In the genomic region with DNA sequence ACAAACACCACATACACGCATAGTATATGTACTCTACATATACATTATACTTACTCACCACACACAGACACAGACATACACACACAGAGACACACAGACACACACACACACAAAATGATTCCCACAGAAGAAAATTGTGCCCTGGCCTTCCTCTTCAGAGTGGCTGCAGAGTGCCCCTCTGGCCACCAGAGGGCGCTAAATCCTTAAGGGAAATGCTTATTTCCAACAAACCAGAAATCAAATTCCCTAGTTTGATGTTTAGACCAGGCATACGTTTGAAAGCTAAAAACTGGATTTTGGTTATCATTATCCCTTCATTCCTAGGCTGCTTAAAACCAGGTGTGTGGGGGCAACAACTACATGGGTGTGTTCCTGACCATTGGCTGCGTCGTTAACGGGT, we compare ENCODE assay signal across 8 mouse cellular contexts.
DNase-seq lines count a peak whose midpoint lies in the region; ATAC-seq and TF ChIP-seq lines count a peak whose summit lies in the region.

No protein-coding gene starts in this region.

- H3K36me3 ChIP-seq in intestine, postnatal 0 days (ENCODE audit: control insufficient read depth, insufficient read depth): no peaks in the 10 kb centered on the region
- no peaks in the 10 kb centered on the region for H3K36me3 ChIP-seq in intestine, embryonic 15.5 days
- peaks cover 0 to 10% of the 10 kb centered on the region in 2 experiments; a peak in 2 of 4 replicates for H3K36me3 ChIP-seq in MEL (ENCODE audit: control insufficient read depth in 1 of 2, insufficient read depth in 2 of 2, low read length in 2 of 2)

- intact Hi-C loops in left cerebral cortex, postnatal 25 days (cut with DNase I): loop anchor here (5.0 kb wide), 2 partner anchors 81 to 281 kb away; a partner anchor contains a TSS

- H3K9me3 ChIP-seq in intestine, postnatal 0 days (ENCODE audit: control insufficient read depth): no peaks in the 10 kb centered on the region
- no peaks in the 10 kb centered on the region for H3K9me3 ChIP-seq in intestine, embryonic 15.5 days
- no peaks in the 10 kb centered on the region for H3K9me3 ChIP-seq in MEL (replicated peaks; ENCODE audit: insufficient read depth, low read length)

- no peaks in the 10 kb centered on the region for H3K4me1 ChIP-seq in intestine, postnatal 0 days (replicated peaks; ENCODE audit: control insufficient read depth, insufficient read depth, low read length)
- H3K4me1 ChIP-seq in intestine, embryonic 15.5 days (replicated peaks): 0 out of 2 replicates have a peak, but pooled peaks cover 2% of the 10 kb centered on the region
- H3K4me1 ChIP-seq in MEL (ENCODE audit: control insufficient read depth in 1 of 2, insufficient read depth in 2 of 2, low read length in 2 of 2): peaks cover 0 to 20% of the 10 kb centered on the region in 2 experiments; a peak in 3 of 4 replicates

- TF ChIP-seq EP300 in MEL (IDR thresholded peaks at IDR 0.05; ENCODE audit: low read depth in 1 of 2, low read length in 2 of 2): peak in 1 of 2 experiments; percentile 32; a peak in 1 of 4 replicates

- DNase-seq in MEL (ENCODE audit: low read depth, low spot score): peak; percentile 80
- DNase-seq in cerebellum, adult 9-10 months: peak; percentile 77
- DNase-seq in gastrocnemius, postnatal 4 days (ENCODE audit: low spot score in 2 of 2): peak; percentile 57 to 67
- peak; percentile 72 to 75 for DNase-seq in left cerebral cortex, postnatal 25 days (ENCODE audit: low spot score in 2 of 2)
- DNase-seq in naive thymus-derived CD4-positive, alpha-beta T cell, adult 2 months (ENCODE audit: low read depth): peak; percentile 63
- DNase-seq in thymus, postnatal 10 days (ENCODE audit: low spot score in 2 of 2): peak; percentile 25 to 62

- no peaks in the 10 kb centered on the region for H3K27me3 ChIP-seq in intestine, postnatal 0 days (replicated peaks; ENCODE audit: control insufficient read depth, insufficient read depth, low read length)
- no peaks in the 10 kb centered on the region; the same call in 1 of the 2 replicates for H3K27me3 ChIP-seq in intestine, embryonic 15.5 days (replicated peaks)
- H3K27me3 ChIP-seq in MEL (ENCODE audit: control insufficient read depth in 1 of 2, insufficient read depth in 2 of 2, low read length in 2 of 2): no peaks in the 10 kb centered on the region

- no peak overlapping the region for H3K4me2 ChIP-seq in intestine, postnatal 0 days (replicated peaks; ENCODE audit: low read depth)
- H3K4me2 ChIP-seq in intestine, embryonic 15.5 days (replicated peaks): no peak overlapping the region

- H3K27ac ChIP-seq in intestine, postnatal 0 days (ENCODE audit: low read depth, low read length): no peak overlapping the region
- H3K27ac ChIP-seq in intestine, embryonic 15.5 days: no peak overlapping the region
- peak overlapping the region; percentile 76 for H3K27ac ChIP-seq in MEL (ENCODE audit: control insufficient read depth, low read depth, low read length)

- no peaks in the 10 kb centered on the region for H3K79me2 ChIP-seq in MEL (ENCODE audit: control insufficient read depth, insufficient read depth, low read length, poor library complexity)

- ATAC-seq in intestine, postnatal 0 days: no peak
- ATAC-seq in intestine, embryonic 15.5 days: no peak

- TF ChIP-seq POLR2A in MEL (IDR thresholded peaks at IDR 0.05; ENCODE audit: control insufficient read depth in 1 of 2, insufficient read depth in 1 of 2, low read depth in 1 of 2, low read length in 2 of 2, poor library complexity in 1 of 2): no peak

- WGBS in intestine, postnatal 0 days: 42% methylated on average over 6 of the region's 6 CpGs
- 44% methylated on average over 6 of the region's 6 CpGs for WGBS in intestine, embryonic 15.5 days

- no peak overlapping the region for H3K9ac ChIP-seq in intestine, postnatal 0 days (ENCODE audit: low read depth, low read length)
- no peak overlapping the region for H3K9ac ChIP-seq in intestine, embryonic 15.5 days
- H3K9ac ChIP-seq in MEL (ENCODE audit: control insufficient read depth, low read depth, low read length, poor library complexity, severe bottlenecking): no peak overlapping the region

- no peak overlapping the region for H3K4me3 ChIP-seq in intestine, postnatal 0 days (ENCODE audit: low read depth, low read length)
- no peak overlapping the region for H3K4me3 ChIP-seq in intestine, embryonic 15.5 days (replicated peaks)
- no peak overlapping the region for H3K4me3 ChIP-seq in MEL (ENCODE audit: control insufficient read depth in 1 of 2, insufficient read depth in 1 of 2, low read depth in 2 of 2, low read length in 2 of 2)

- peak; percentile 92 for TF ChIP-seq RAD21 in MEL (IDR thresholded peaks at IDR 0.05; ENCODE audit: low read depth, low read length)

- peak; percentile 97 for TF ChIP-seq CTCF in intestine, postnatal 0 days (IDR thresholded peaks at IDR 0.05; ENCODE audit: low read depth)
- TF ChIP-seq CTCF in MEL (IDR thresholded peaks at IDR 0.05 in 2 of 3, conservative IDR thresholded peaks at IDR 0.05 in 1 of 3; ENCODE audit: control insufficient read depth in 1 of 3, insufficient read depth in 1 of 3, low read depth in 2 of 3, low read length in 3 of 3, poor library complexity in 1 of 3, severe bottlenecking in 1 of 3): peak; percentile 85 to 89 (median 86)

TF ChIP-seq in MEL, 35 proteins besides CTCF, POLR2A, EP300 and RAD21:
- TF ChIP-seq E2F4 (IDR thresholded peaks at IDR 0.05; ENCODE audit: borderline replicate concordance, low read depth, low read length): no peak
- TF ChIP-seq MAFK (IDR thresholded peaks at IDR 0.05; ENCODE audit: borderline replicate concordance, low read depth, low read length): no peak
- no peak for TF ChIP-seq GABPA (IDR thresholded peaks at IDR 0.05; ENCODE audit: low read depth, low read length)
- TF ChIP-seq MYC (IDR thresholded peaks at IDR 0.05; ENCODE audit: low read depth, low read length): no peak
- TF ChIP-seq SIN3A (IDR thresholded peaks at IDR 0.05; ENCODE audit: low read length): no peak
- no peak for TF ChIP-seq MYB (IDR thresholded peaks at IDR 0.05; ENCODE audit: low read depth, low read length)
- TF ChIP-seq BHLHE40 (IDR thresholded peaks at IDR 0.05; ENCODE audit: borderline replicate concordance, low read depth, low read length): no peak
- TF ChIP-seq GATA1 (IDR thresholded peaks at IDR 0.05; ENCODE audit: low read depth, low read length): no peak
- TF ChIP-seq USF2 (IDR thresholded peaks at IDR 0.05; ENCODE audit: borderline replicate concordance in 1 of 2, insufficient read depth in 1 of 2, low read depth in 1 of 2, low read length in 2 of 2): no peak
- TF ChIP-seq NELFE (IDR thresholded peaks at IDR 0.05; ENCODE audit: low read depth, low read length): no peak
- no peak for TF ChIP-seq UBTF (IDR thresholded peaks at IDR 0.05; ENCODE audit: borderline replicate concordance, insufficient read depth, low read depth, low read length)
- TF ChIP-seq MAX (IDR thresholded peaks at IDR 0.05; ENCODE audit: low read length): no peak
- 0 out of 2 replicates have a peak, but pooled peaks have one; percentile 30 for TF ChIP-seq ZNF384 (IDR thresholded peaks at IDR 0.05; ENCODE audit: low read depth, low read length)
- no peak for TF ChIP-seq CHD2 (IDR thresholded peaks at IDR 0.05; ENCODE audit: low read length)
- TF ChIP-seq ZKSCAN1 (IDR thresholded peaks at IDR 0.05; ENCODE audit: low read depth, low read length): no peak
- TF ChIP-seq MXI1 (IDR thresholded peaks at IDR 0.05; ENCODE audit: low read depth, low read length): no peak
- TF ChIP-seq MEF2A (IDR thresholded peaks at IDR 0.05; ENCODE audit: extremely low read depth, insufficient replicate concordance, low read depth, low read length, poor library complexity, severe bottlenecking): no peak
- TF ChIP-seq POLR2AphosphoS2 (IDR thresholded peaks at IDR 0.05; ENCODE audit: low read length): no peak
- no peak for TF ChIP-seq KAT2A (conservative IDR thresholded peaks at IDR 0.05; ENCODE audit: low read depth, low read length)
- no peak for TF ChIP-seq NRF1 (IDR thresholded peaks at IDR 0.05; ENCODE audit: insufficient read depth, low read depth, low read length, poor library complexity, severe bottlenecking)
- no peak for TF ChIP-seq CHD1 (IDR thresholded peaks at IDR 0.05; ENCODE audit: low read depth, low read length)
- 0 out of 2 replicates have a peak, but pooled peaks have one; percentile 9 for TF ChIP-seq ETS1 (IDR thresholded peaks at IDR 0.05; ENCODE audit: low read depth, low read length)
- TF ChIP-seq MAZ (IDR thresholded peaks at IDR 0.05; ENCODE audit: low read depth, low read length): no peak
- TF ChIP-seq SMC3 (IDR thresholded peaks at IDR 0.05; ENCODE audit: low read depth, low read length): peak; percentile 88
- no peak for TF ChIP-seq ELF1 (IDR thresholded peaks at IDR 0.05; ENCODE audit: low read depth, low read length)
- no peak for TF ChIP-seq ZMIZ1 (IDR thresholded peaks at IDR 0.05; ENCODE audit: low read depth, low read length)
- TF ChIP-seq RCOR1 (IDR thresholded peaks at IDR 0.05; ENCODE audit: low read depth, low read length): no peak
- no peak for TF ChIP-seq HCFC1 (IDR thresholded peaks at IDR 0.05; ENCODE audit: low read depth, low read length)
- TF ChIP-seq POLR2AphosphoS5 (IDR thresholded peaks at IDR 0.05; ENCODE audit: borderline replicate concordance, low read depth, low read length): no peak
- no peak for TF ChIP-seq JUND (IDR thresholded peaks at IDR 0.05; ENCODE audit: low read depth, low read length)
- no peak for TF ChIP-seq TBP (IDR thresholded peaks at IDR 0.05; ENCODE audit: low read depth, low read length)
- TF ChIP-seq ZC3H11A (IDR thresholded peaks at IDR 0.05; ENCODE audit: low read depth, low read length): peak; percentile 85
- no peak for TF ChIP-seq TAL1 (IDR thresholded peaks at IDR 0.05; ENCODE audit: low read length)
- TF ChIP-seq USF1 (IDR thresholded peaks at IDR 0.05; ENCODE audit: low read depth, low read length): no peak
- no peak for TF ChIP-seq TCF12 (IDR thresholded peaks at IDR 0.05; ENCODE audit: low read depth, low read length)
